In the genomic region with DNA sequence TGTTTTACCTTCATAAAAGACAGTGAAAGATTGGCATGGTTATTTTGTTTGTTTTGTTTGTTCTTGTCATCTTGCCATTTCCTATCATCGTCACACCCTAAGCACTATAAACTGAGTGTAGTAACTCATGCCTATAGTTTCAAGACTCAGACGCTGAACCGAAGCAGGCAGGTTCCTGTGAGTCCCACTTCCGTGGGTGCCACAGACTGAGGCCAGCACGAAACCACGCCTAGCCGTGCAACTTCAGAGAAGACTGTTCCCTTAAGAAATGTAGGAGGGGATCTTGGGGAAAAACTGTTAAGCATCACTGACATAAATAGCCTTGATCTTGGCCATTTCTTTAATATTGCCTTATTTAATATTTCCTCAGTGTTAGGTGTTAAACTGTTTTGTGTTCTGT, we compare ENCODE assay signal across 33 mouse cellular contexts.
DNase-seq lines count a peak whose midpoint lies in the region; ATAC-seq lines count a peak whose summit lies in the region.
"Had no signal": no experiment of that assay in that cellular context is flagged by ENCODE, and none has a peak within 500 bp of the region (broad histone marks: within the 10 kb centered on the region; RNA-seq: fewer than 3 reads in every experiment).

No protein-coding gene starts in this region.

- intact Hi-C loops in left cerebral cortex, postnatal 36 days (cut with DNase I), result no loop called here

- no peak overlapping the region for H3K27ac ChIP-seq in intestine, embryonic 16.5 days (ENCODE audit: low read length)
- H3K27ac ChIP-seq in intestine, embryonic 15.5 days, result no peak overlapping the region
- H3K27ac ChIP-seq: embryonic facial prominence, embryonic 10.5 days; embryonic facial prominence, embryonic 15.5 days; forebrain, embryonic 15.5 days; gastrocnemius, adult 2 months; heart, adult 2 months; hindbrain, embryonic 14.5 days; layer of hippocampus, adult 2 months; limb, embryonic 10.5 days; limb, embryonic 15.5 days; liver, embryonic 15.5 days; lung, embryonic 15.5 days; neural tube, embryonic 15.5 days; stomach, postnatal 0 days had no signal

- H3K36me3 ChIP-seq in intestine, embryonic 16.5 days (ENCODE audit: control insufficient read depth, insufficient read depth, low read length), result no peaks in the 10 kb centered on the region
- H3K36me3 ChIP-seq in intestine, embryonic 15.5 days, result no peaks in the 10 kb centered on the region
- H3K36me3 ChIP-seq: liver, embryonic 15.5 days; lung, embryonic 15.5 days; neural tube, embryonic 15.5 days had no signal

- 0 out of 2 replicates have a peak, but pooled peaks have one; percentile 36 for ATAC-seq in intestine, embryonic 16.5 days
- ATAC-seq in intestine, embryonic 15.5 days, result no peak
- ATAC-seq in erythroid progenitor cell, adult 5-6 weeks (replicated peaks; ENCODE audit: low FRiP score, poor library complexity, severe bottlenecking), result 0 out of 2 replicates have a peak, but pooled peaks have one; percentile 31
- ATAC-seq in megakaryocyte, adult 5-6 weeks (ENCODE audit: poor library complexity, severe bottlenecking), result peak; percentile 69
- ATAC-seq: forebrain, embryonic 15.5 days had no signal

- no peak overlapping the region for H3K4me2 ChIP-seq in intestine, embryonic 16.5 days (ENCODE audit: low read depth, low read length)
- no peak overlapping the region for H3K4me2 ChIP-seq in intestine, embryonic 15.5 days (replicated peaks)
- H3K4me2 ChIP-seq: embryonic facial prominence, embryonic 15.5 days; forebrain, embryonic 15.5 days; heart, embryonic 12.5 days; hindbrain, embryonic 14.5 days; limb, embryonic 15.5 days; liver, embryonic 15.5 days; lung, embryonic 15.5 days; neural tube, embryonic 15.5 days had no signal

- H3K27me3 ChIP-seq in intestine, embryonic 16.5 days (replicated peaks; ENCODE audit: control insufficient read depth, insufficient read depth, low read length), result no peaks in the 10 kb centered on the region
- H3K27me3 ChIP-seq in intestine, embryonic 15.5 days (replicated peaks), result no peaks in the 10 kb centered on the region
- H3K27me3 ChIP-seq: embryonic facial prominence, embryonic 15.5 days; forebrain, embryonic 15.5 days; heart, embryonic 12.5 days; limb, embryonic 15.5 days; liver, embryonic 15.5 days; lung, embryonic 15.5 days; neural tube, embryonic 15.5 days had no signal

- no peak for DNase-seq in c-Kit-positive CD71-positive TER-119-positive erythroid progenitor cells, embryonic 14.5 days (ENCODE audit: low spot score)
- DNase-seq in heart, postnatal 4 days, result no peak
- no peak for DNase-seq in left cerebral cortex, postnatal 36 days (ENCODE audit: low spot score in 2 of 2)
- no peak for DNase-seq in right cerebral cortex, adult 18-20 months
- DNase-seq: adrenal gland, postnatal 36 days; cerebellum, adult 2 months; cerebellum, postnatal 14 days; gastrocnemius, adult 2 months; gastrocnemius, postnatal 36 days; heart, adult 2 months; kidney, adult 8-10 months; kidney, postnatal 25 days; layer of hippocampus, postnatal 36 days; midbrain, embryonic 14.5 days; retina, postnatal 1 day; thymus, adult 2 months; thymus, postnatal 36 days had no signal

- H3K9me3 ChIP-seq in intestine, embryonic 16.5 days (ENCODE audit: control insufficient read depth, low read length), result no peaks in the 10 kb centered on the region
- no peaks in the 10 kb centered on the region for H3K9me3 ChIP-seq in intestine, embryonic 15.5 days
- H3K9me3 ChIP-seq: embryonic facial prominence, embryonic 10.5 days; embryonic facial prominence, embryonic 15.5 days; forebrain, embryonic 15.5 days; heart, embryonic 12.5 days; limb, embryonic 10.5 days; limb, embryonic 15.5 days; liver, embryonic 15.5 days; lung, embryonic 15.5 days; neural tube, embryonic 15.5 days had no signal

- 81% methylated on average over 7 of the region's 7 CpGs for WGBS in intestine, embryonic 16.5 days
- WGBS in intestine, embryonic 15.5 days, result 89% methylated on average over 7 of the region's 7 CpGs

- no peak overlapping the region for H3K4me3 ChIP-seq in intestine, embryonic 16.5 days (ENCODE audit: low read length)
- H3K4me3 ChIP-seq in intestine, embryonic 15.5 days (replicated peaks), result no peak overlapping the region
- H3K4me3 ChIP-seq: embryonic facial prominence, embryonic 10.5 days; embryonic facial prominence, embryonic 15.5 days; forebrain, embryonic 15.5 days; gastrocnemius, adult 2 months; heart, adult 2 months; heart, embryonic 12.5 days; layer of hippocampus, adult 2 months; limb, embryonic 10.5 days; limb, embryonic 15.5 days; liver, embryonic 15.5 days; lung, embryonic 15.5 days; neural tube, embryonic 15.5 days had no signal

- H3K4me1 ChIP-seq in intestine, embryonic 16.5 days (ENCODE audit: control insufficient read depth, insufficient read depth, low read length), result no peaks in the 10 kb centered on the region
- no peaks in the 10 kb centered on the region for H3K4me1 ChIP-seq in intestine, embryonic 15.5 days (replicated peaks)
- H3K4me1 ChIP-seq: embryonic facial prominence, embryonic 10.5 days; embryonic facial prominence, embryonic 15.5 days; forebrain, embryonic 15.5 days; heart, embryonic 12.5 days; limb, embryonic 10.5 days; limb, embryonic 15.5 days; liver, embryonic 15.5 days; lung, embryonic 15.5 days; neural tube, embryonic 15.5 days had no signal

- no peak overlapping the region for H3K9ac ChIP-seq in intestine, embryonic 16.5 days (ENCODE audit: low read depth, low read length)
- H3K9ac ChIP-seq in intestine, embryonic 15.5 days, result no peak overlapping the region
- H3K9ac ChIP-seq: embryonic facial prominence, embryonic 15.5 days; forebrain, embryonic 15.5 days; heart, embryonic 12.5 days; hindbrain, embryonic 14.5 days; limb, embryonic 15.5 days; liver, embryonic 15.5 days; lung, embryonic 15.5 days; neural tube, embryonic 15.5 days had no signal
